Mouse (Mus musculus): ENCODE measurements around the gene Col2a1. TPM values are rescaled to one million over a fixed set of nuclear protein-coding genes. Genes with fewer than 3 reads are reported as not detected.

The Col2a1 gene
- 0.19 and 0.23 TPM in 2 replicates for polyA plus RNA-seq (2021; fragmentation: Nextera tagmentation)
- long read RNA-seq, experiment 1, partial matches to known transcripts = 0 of 1 reads
- long read RNA-seq, experiment 1, other reads (novel, unspliced or antisense) = 1 of 1 reads
- long read RNA-seq, experiment 2, partial matches to known transcripts = 1 of 1 reads
- long read RNA-seq, experiment 2, other reads (novel, unspliced or antisense) = 0 of 1 reads

GRCm38 (mm10) chr15:98003822-98004739, at the start of gene Col2a1:
Gene Col2a1 (minus strand): TSS chr15:98004695.

GRCm38 (mm10) chr15:97963989-97964835, 40.3 kb downstream of the Col2a1 start, which contains the start of gene Tmem106c:
Gene Tmem106c (plus strand): TSS chr15:97964200.

Other genes with a start within 250 kb of the Col2a1 start
- gene Rapgef3, start 236.7 kb downstream of the Col2a1 start, polyA plus RNA-seq (2021; fragmentation: Nextera tagmentation) = 8.4 and 10.5 TPM in 2 replicates
- gene Slc48a1, start 226.2 kb downstream of the Col2a1 start, polyA plus RNA-seq (2021; fragmentation: Nextera tagmentation) = 256 and 265 TPM in 2 replicates
- gene Hdac7, start 160.2 kb downstream of the Col2a1 start, polyA plus RNA-seq (2021; fragmentation: Nextera tagmentation) = 1.3 and 1.6 TPM in 2 replicates
- gene Vdr, start 94.1 kb downstream of the Col2a1 start, polyA plus RNA-seq (2021; fragmentation: Nextera tagmentation) = 0.05 and 0.06 TPM in 2 replicates
- gene Tmem106c, start 40.5 kb downstream of the Col2a1 start, polyA plus RNA-seq (2021; fragmentation: Nextera tagmentation) = 55.4 and 62.2 TPM in 2 replicates
- 126 TPM in 2 replicates for gene Pfkm, start 87.9 kb upstream of the Col2a1 start, polyA plus RNA-seq (2021; fragmentation: Nextera tagmentation)
- 2.2 and 2.3 TPM in 2 replicates for gene Senp1, start 89.0 kb upstream of the Col2a1 start, polyA plus RNA-seq (2021; fragmentation: Nextera tagmentation)
- gene Asb8, start 160.9 kb upstream of the Col2a1 start, polyA plus RNA-seq (2021; fragmentation: Nextera tagmentation) = 90.2 and 96.8 TPM in 2 replicates
- 5.5 and 7.1 TPM in 2 replicates for gene Ccdc184, start 162.5 kb upstream of the Col2a1 start, polyA plus RNA-seq (2021; fragmentation: Nextera tagmentation)
- gene Olfr288, start 190.8 kb upstream of the Col2a1 start, polyA plus RNA-seq (2021; fragmentation: Nextera tagmentation) = not detected in 2 replicates
- 0.21 and 0.29 TPM in 2 replicates for gene Gm44579, start 216.3 kb upstream of the Col2a1 start, polyA plus RNA-seq (2021; fragmentation: Nextera tagmentation)
- gene Olfr287, start 216.4 kb upstream of the Col2a1 start, polyA plus RNA-seq (2021; fragmentation: Nextera tagmentation) = 5.0 TPM in 2 replicates
- gene Olfr286, start 229.8 kb upstream of the Col2a1 start, polyA plus RNA-seq (2021; fragmentation: Nextera tagmentation) = not detected in 2 replicates

All from layer of hippocampus, adult 6 months (tissue).